Mouse (Mus musculus) layer of hippocampus, postnatal 36 days (tissue): ENCODE results near the gene Olfr545. TPM values are rescaled to one million over a fixed set of nuclear protein-coding genes. Genes with fewer than 3 reads are reported as not detected.

Experiments used
- DNase-seq, 2 experiments: peaks; one replicate each; pipeline ENCODE4 v3.0.0; 2022
- total RNA-seq, 2 experiments: library from RNA; stranded (reverse); gene quantifications; 2 replicates each; pipeline ENCODE4 v1.2.3; 2021

Gene Olfr545
- total RNA-seq, 2 experiments from 2014 or later = not detected

DNA sequence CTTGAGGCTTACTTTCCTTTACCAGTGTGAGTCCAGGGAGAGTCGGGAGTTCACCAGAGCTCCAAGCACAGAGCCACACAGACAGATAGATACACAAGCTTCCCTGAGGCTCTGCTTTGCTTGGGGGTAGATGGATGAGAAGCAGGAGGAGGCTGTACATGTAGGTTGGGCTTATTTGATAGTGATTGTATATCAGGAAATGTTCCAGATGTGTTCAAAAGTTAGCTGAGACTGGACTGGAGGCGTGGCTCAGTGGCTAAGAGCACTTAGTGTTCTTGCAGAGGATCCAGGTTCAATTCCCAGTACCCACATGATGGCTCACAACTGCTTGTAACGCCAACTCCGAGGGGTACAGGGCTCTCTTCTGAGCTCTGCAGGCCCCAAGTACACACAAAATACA is 20.9 kb downstream of the Olfr545 start:
- DNase-seq = no peak

DNA sequence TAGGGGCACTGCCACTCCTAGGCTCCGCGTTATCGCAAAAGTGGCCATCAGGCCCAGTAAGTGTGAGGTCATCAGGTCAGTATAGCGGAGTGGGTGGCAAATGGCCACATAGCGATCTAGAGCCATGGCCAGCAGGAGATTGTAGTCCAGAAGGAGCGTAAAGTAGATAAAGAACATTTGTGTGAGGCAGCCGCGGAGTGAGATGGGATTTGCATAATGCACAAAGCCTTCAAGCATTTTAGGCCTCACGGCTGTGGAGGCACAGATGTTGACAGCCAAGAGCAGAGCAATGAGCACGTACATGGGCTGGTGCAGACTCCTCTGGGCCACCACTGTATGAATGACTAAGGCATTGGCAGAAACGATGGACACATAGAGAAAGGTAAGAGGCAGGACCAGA is 22.0 kb downstream of the Olfr545 start:
- no peak for DNase-seq

DNA sequence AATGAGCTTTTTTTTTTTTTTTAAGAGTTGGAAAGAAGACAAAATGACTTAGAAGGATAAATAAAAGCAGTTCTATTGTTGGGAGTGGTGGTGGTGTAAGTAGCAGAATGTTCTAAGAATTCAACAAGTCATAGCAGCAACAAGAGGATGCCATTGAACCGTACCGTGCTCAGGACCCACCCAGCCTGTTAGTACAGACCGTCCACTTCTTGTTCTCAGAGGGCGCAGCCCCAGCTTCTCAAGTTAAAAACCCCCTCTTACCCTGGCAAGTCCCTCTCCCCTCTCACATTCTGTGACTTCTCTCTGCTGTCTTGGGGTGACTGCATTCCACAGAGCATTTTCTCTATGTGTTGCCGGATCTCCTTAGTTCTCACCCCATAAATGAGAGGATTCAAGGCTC is 22.8 kb downstream of the Olfr545 start:
- no peak for DNase-seq

DNA sequence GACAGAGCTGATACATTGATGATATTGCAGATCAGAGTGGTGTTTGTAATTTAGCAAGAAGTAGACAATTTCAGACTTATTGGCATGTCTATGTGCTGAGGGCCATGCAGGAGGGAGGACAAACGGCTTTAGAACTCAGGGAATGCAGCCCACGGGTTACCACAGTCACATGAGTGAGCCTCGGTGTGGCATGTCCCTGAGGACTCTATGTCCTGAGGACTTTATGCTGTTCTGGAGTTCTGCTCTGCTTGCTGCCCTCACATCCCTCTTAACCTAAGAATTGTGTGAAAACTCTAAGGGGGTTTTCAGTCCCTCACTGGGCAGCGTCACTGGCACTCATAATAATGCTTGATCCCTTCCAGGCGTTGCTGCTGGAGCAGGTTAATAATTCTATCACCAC is 26.7 kb downstream of the Olfr545 start:
- DNase-seq = no peak

DNA sequence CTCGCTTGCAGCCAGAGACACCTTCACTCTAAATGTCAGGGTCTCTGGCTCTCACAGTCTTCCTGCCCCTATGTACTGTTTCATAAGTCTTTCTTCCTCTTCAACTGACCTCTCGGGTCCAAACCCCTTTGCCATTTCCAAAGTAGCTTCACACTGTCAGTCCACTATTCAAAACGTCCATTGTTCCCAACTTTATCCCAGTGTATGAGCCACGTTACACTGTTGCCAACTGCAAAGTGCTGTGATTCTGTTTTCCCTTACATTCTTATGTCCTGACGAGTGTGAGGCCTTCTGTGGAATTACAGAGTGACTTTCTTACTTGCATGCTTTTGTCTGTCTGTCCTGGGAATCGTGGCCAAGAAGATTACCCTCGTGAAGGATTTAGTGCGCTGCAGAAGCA is 31.8 kb downstream of the Olfr545 start:
- DNase-seq = no peak

DNA sequence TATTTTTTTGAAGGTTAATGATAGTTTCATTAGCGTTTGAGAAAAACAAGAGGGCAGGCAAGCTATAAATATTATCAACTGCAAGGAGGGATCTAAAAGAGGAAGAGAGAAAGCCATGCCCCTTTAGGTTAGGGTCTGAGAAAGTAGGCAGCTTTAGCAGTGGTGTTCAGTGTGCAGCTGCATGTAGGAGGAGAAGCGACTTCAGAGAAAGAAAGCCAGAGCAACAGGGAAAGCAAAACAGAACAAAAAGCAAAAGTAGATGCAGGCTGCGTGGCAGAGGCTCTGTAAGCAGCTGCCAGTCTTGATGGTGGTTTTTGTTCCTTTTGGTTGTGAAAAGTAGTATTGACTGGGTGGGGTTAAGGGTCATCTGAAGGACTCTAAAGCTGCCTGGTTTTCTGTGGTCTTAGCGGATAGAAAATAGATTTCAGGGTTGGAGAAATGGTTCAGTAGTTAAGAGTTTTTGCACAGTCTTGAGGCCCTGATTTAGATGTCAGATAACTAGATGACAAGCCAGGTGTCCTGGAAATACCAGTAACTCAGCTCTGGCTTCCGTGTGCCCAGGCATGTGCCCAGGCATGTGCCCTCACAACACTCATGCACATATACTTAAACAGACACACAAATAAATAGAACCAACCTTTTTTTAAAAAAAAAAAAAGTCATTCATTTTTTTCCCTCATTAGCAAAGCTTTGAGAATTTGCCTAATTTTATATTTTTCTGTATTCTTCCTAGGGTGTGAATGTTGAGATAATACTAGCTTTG is 40.6 kb downstream of the Olfr545 start:
- no peak for DNase-seq

DNA sequence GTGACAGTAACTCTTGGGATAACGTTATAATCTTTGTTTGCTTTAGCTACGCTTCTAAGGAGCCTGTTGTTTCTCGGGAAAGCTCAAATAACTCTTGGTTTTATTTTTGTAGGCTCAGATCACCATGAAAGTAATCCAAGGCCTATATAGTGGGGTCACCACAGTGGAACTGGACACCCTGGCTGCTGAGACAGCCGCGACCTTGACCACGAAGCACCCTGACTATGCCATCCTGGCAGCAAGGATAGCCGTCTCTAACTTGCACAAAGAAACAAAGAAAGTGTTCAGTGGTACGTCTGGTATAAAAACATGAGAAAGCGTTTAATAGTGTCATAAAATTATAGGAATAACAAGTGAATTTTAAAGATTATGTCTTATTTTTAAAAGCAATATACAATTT is 52.9 kb downstream of the Olfr545 start:
- no peak for DNase-seq

DNA sequence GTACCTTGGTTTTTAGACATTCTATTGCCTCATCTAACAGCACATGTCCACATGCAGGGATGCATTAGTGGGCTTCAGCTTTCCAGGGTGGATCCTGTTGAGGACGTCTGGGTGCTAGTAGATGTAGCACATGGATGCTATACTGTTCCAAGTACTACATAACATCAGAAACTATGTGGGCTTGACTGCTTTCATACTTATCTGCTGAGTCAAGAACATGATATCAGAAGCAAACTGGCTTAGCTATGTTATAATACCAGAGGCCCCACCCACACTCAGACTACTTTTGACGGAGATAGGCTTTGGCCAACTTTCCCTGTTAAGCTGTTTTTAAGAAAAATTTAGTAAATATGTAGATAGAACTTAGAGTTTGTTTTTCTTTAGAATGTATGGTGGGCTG is 55.1 kb downstream of the Olfr545 start:
- DNase-seq = no peak

DNA sequence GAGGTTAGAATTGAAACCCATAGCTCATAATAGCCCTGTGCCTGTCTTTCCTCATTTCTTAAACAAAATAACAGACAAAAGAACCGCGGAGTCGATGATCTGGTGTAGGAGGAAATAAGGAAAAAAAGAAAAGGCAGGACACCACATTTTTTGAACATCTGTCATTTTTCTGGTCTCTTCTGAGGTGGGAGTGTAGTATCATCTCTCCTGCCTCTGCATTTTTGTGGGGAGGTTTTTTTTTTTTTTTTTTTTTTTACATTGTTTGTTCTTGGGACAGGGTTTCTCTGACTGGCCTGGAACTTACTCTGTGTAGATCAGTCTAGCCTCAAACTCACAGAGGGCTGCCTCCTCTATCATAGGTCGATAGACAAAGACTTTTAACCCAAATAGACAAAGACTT is 56.9 kb downstream of the Olfr545 start:
- no peak for DNase-seq

DNA sequence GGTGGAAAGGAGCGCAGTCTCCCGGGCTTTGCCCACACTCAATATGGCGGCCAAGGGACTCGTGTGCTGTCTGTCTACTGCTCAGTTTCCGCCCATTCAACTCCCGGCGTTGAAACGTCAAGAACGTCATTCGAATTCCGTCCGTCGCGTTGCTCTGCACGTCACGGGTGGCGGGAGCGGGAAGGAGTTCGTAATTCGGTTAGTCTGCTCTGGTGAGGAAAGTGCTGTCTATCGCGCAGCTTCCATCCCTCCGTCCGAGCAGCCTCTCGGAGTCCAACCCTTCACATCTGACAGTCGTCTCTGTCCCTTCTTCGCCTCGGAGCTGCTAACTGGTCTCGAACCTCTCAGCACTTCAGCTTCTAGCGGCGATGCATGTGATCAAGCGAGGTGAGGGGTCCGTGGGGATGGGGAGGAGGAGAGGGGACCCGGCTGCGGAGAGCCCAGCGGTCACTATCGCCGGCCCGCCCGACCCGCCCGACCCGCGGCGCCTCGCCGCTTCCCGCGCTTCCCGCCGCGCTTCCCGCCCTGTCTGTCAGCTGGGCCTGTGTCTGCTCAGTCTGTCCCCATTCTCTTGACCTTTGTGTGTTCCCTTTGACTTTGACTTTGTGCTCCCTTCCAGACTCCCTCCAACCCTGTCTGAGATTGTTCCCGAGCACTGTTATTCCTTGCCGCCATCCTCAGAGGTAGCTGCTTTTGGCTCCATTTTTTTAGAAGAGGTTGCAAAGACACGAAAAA is 57.5 kb downstream of the Olfr545 start, which contains the start of gene Rrm1:
TSS of gene Rrm1 (plus strand) at position 39 of the 735 bp plus-strand sequence.
- DNase-seq = peak; percentile 96 to 98

Other genes starting within 250 kb of the Olfr545 start
- 10 to 100 TPM; 23.9 to 29.4 TPM for gene Rhog, start 243.5 kb downstream of the Olfr545 start, total RNA-seq
- gene Stim1, start 231.8 kb downstream of the Olfr545 start, total RNA-seq = 10 to 100 TPM; 66.1 to 67.8 TPM
- 10 to 100 TPM in 1 of 2 experiments, 1 to 10 TPM in 1; 9.8 to 11.4 TPM for gene Rrm1, start 57.9 kb downstream of the Olfr545 start, total RNA-seq
- gene Olfr543, start 17.9 kb downstream of the Olfr545 start, total RNA-seq = not detected
- not detected for gene Olfr544, start 11.3 kb downstream of the Olfr545 start, total RNA-seq
- gene Olfr547, start 35.2 kb upstream of the Olfr545 start, total RNA-seq = not detected
- gene Olfr548-ps1, start 41.3 kb upstream of the Olfr545 start, total RNA-seq = not detected
- not detected for gene Olfr549, start 50.3 kb upstream of the Olfr545 start, total RNA-seq
- 1 to 10 TPM; 2.7 to 3.1 TPM for gene Trim21, start 65.9 kb upstream of the Olfr545 start, total RNA-seq
- gene Olfr550, start 71.9 kb upstream of the Olfr545 start, total RNA-seq = 1 to 10 TPM; 2.1 to 3.0 TPM
- gene Olfr551, start 92.3 kb upstream of the Olfr545 start, total RNA-seq = not detected
- gene Olfr552, start 98.2 kb upstream of the Olfr545 start, total RNA-seq = under 1 TPM in 1 of 2 experiments, not detected in 1; 0.15 TPM
- not detected for gene Olfr553, start 118.6 kb upstream of the Olfr545 start, total RNA-seq
- gene Olfr554, start 138.9 kb upstream of the Olfr545 start, total RNA-seq = not detected
- gene Olfr555, start 159.2 kb upstream of the Olfr545 start, total RNA-seq = not detected
- gene Olfr556, start 165.3 kb upstream of the Olfr545 start, total RNA-seq = under 1 TPM in 1 of 2 experiments, not detected in 1; 0.25 TPM
- 1 to 10 TPM; 7.1 to 8.4 TPM for gene Trim68, start 187.8 kb upstream of the Olfr545 start, total RNA-seq
- gene Olfr557, start 196.3 kb upstream of the Olfr545 start, total RNA-seq = under 1 TPM in 1 of 2 experiments, not detected in 1; 0.56 TPM
- under 1 TPM; 0.47 to 0.51 TPM for gene Olfr558, start 202.6 kb upstream of the Olfr545 start, total RNA-seq
- gene Olfr33, start 219.5 kb upstream of the Olfr545 start, total RNA-seq = not detected
- gene Olfr559, start 227.9 kb upstream of the Olfr545 start, total RNA-seq = not detected